Mouse (Mus musculus) CH12.LX (cell line): Measurements from ENCODE around the gene Rhpn2. TPM values are rescaled to one million over a fixed set of nuclear protein-coding genes. Genes with fewer than 3 reads are reported as not detected.

Source experiments
- DNase-seq: peaks from one replicate; pipeline ENCODE4 v3.0.0-alpha.2; 2013; ENCODE audit errors: extremely low read depth
- H3K27ac ChIP-seq: 2 replicates; pipeline ENCODE4 v1.5.1; 2012; ENCODE audit warnings: low read depth, mild to moderate bottlenecking, control low read depth, moderate library complexity; ENCODE audit not compliant: insufficient read depth
- H3K27me3 ChIP-seq: replicated peaks from 2 replicates; pipeline ENCODE3; 2012; ENCODE audit warnings: inconsistent platforms
- H3K36me3 ChIP-seq, 2 experiments: replicated peaks in 1 of 2; 2 replicates each; pipeline versions ENCODE3 to v1.6.1; 2012; ENCODE audit warnings: inconsistent platforms in 1 of 2, low read length in 1 of 2, mild to moderate bottlenecking in 1 of 2, mixed read lengths in 1 of 2, moderate library complexity in 1 of 2; ENCODE audit not compliant: control insufficient read depth in 1 of 2, insufficient read depth in 1 of 2
- H3K4me1 ChIP-seq, 2 experiments: 2 replicates each; pipeline ENCODE4 v1.6.1; 2012; ENCODE audit warnings: inconsistent platforms in 1 of 2, moderate library complexity in 1 of 2; ENCODE audit not compliant: insufficient read depth in 2 of 2, control insufficient read depth in 1 of 2
- H3K4me2 ChIP-seq: 2 replicates; pipeline ENCODE4 v1.6.1; 2012; ENCODE audit warnings: low read depth, mild to moderate bottlenecking, control low read depth; ENCODE audit not compliant: poor library complexity, insufficient read depth, severe bottlenecking
- H3K4me3 ChIP-seq, 3 experiments: fragments of 150-350 bp in 1 of 3; sonication (generic) in 1 of 3; replicated peaks in 1 of 3; 2 replicates each; pipeline versions ENCODE3 to v1.5.1; 2011 to 2012; ENCODE audit warnings: low read depth in 2 of 3, low read length in 2 of 3, mild to moderate bottlenecking in 2 of 3, moderate library complexity in 2 of 3, control low read depth in 1 of 3, improper control_type of control experiment in 1 of 3, inconsistent platforms in 1 of 3, mixed read lengths in 1 of 3; ENCODE audit not compliant: poor library complexity in 1 of 3
- H3K79me2 ChIP-seq: replicated peaks from 2 replicates; pipeline ENCODE4 v1.6.1; 2012; ENCODE audit warnings: mild to moderate bottlenecking, moderate library complexity; ENCODE audit not compliant: control insufficient read depth, poor library complexity, insufficient read depth, severe bottlenecking; ENCODE audit errors: extremely low read depth
- H3K9ac ChIP-seq: 2 replicates; pipeline ENCODE4 v1.6.1; 2012; ENCODE audit warnings: low read depth, mild to moderate bottlenecking, control low read depth, moderate library complexity; ENCODE audit not compliant: insufficient read depth
- H3K9me3 ChIP-seq: replicated peaks from 2 replicates; pipeline ENCODE3; 2012; ENCODE audit warnings: low read length, inconsistent platforms, mixed read lengths
- BHLHE40 ChIP-seq: IDR thresholded peaks from 2 replicates; pipeline ENCODE4 v1.6.1; 2011; ENCODE audit warnings: mild to moderate bottlenecking, low read depth, low read length, improper control_type of control experiment
- CTCF ChIP-seq, 2 experiments: IDR thresholded peaks in 1 of 2; conservative IDR thresholded peaks in 1 of 2; 2 replicates each; pipeline ENCODE4 v1.5.1; 2011 to 2012; ENCODE audit warnings: low read depth in 2 of 2, low read length in 2 of 2, improper control_type of control experiment in 1 of 2, inconsistent platforms in 1 of 2, mild to moderate bottlenecking in 1 of 2, moderate library complexity in 1 of 2
- E2F4 ChIP-seq: IDR thresholded peaks from 2 replicates; pipeline ENCODE4 v1.6.1; 2011; ENCODE audit warnings: low read depth, low read length, improper control_type of control experiment; ENCODE audit not compliant: insufficient replicate concordance
- ELF1 ChIP-seq: IDR thresholded peaks from 2 replicates; pipeline ENCODE4 v1.6.1; 2014; ENCODE audit warnings: low read depth, mild to moderate bottlenecking, inconsistent platforms, low read length, improper control_type of control experiment
- GABPA ChIP-seq: IDR thresholded peaks from 2 replicates; pipeline ENCODE4 v1.6.1; 2012; ENCODE audit warnings: low read depth, low read length, improper control_type of control experiment, inconsistent platforms; ENCODE audit not compliant: insufficient replicate concordance
- JUN ChIP-seq: IDR thresholded peaks from 2 replicates; pipeline ENCODE4 v1.6.1; 2011; ENCODE audit warnings: low read depth, mild to moderate bottlenecking, low read length, improper control_type of control experiment, moderate library complexity; ENCODE audit not compliant: insufficient read depth
- JUND ChIP-seq: conservative IDR thresholded peaks from 2 replicates; pipeline ENCODE4 v1.6.1; 2011; ENCODE audit warnings: low read depth, low read length, improper control_type of control experiment
- MAFK ChIP-seq: IDR thresholded peaks from 2 replicates; pipeline ENCODE4 v1.6.1; 2011; ENCODE audit warnings: low read length, improper control_type of control experiment; ENCODE audit not compliant: insufficient replicate concordance
- MAZ ChIP-seq: IDR thresholded peaks from 2 replicates; pipeline ENCODE4 v1.6.1; 2012; ENCODE audit warnings: low read depth, mild to moderate bottlenecking, inconsistent platforms, low read length, improper control_type of control experiment, moderate library complexity
- MXI1 ChIP-seq: IDR thresholded peaks from 2 replicates; pipeline ENCODE4 v1.6.1; 2011; ENCODE audit warnings: mild to moderate bottlenecking, low read depth, low read length, improper control_type of control experiment
- MYC ChIP-seq: IDR thresholded peaks from 2 replicates; pipeline ENCODE4 v1.6.1; 2011; ENCODE audit warnings: low read depth, mild to moderate bottlenecking, improper control_type of control experiment, low read length
- NRF1 ChIP-seq: IDR thresholded peaks from 2 replicates; pipeline ENCODE4 v1.6.1; 2014; ENCODE audit warnings: low read depth, mild to moderate bottlenecking, inconsistent platforms, low read length, improper control_type of control experiment, moderate library complexity
- PAX5 ChIP-seq: IDR thresholded peaks from 2 replicates; pipeline ENCODE4 v1.6.1; 2012; ENCODE audit warnings: low read length, inconsistent platforms, mixed read lengths
- POLR2A ChIP-seq: IDR thresholded peaks from 2 replicates; pipeline ENCODE4 v1.6.1; 2011; ENCODE audit warnings: low read depth, mild to moderate bottlenecking, improper control_type of control experiment, low read length
- RCOR1 ChIP-seq: conservative IDR thresholded peaks from 2 replicates; pipeline ENCODE4 v1.6.1; 2012; ENCODE audit warnings: low read depth, mild to moderate bottlenecking, inconsistent platforms, low read length, improper control_type of control experiment
- SIN3A ChIP-seq: IDR thresholded peaks from 2 replicates; pipeline ENCODE4 v1.6.1; 2012; ENCODE audit warnings: low read length, improper control_type of control experiment, inconsistent platforms
- SMC3 ChIP-seq: IDR thresholded peaks from 2 replicates; pipeline ENCODE4 v1.6.1; 2011; ENCODE audit warnings: low read depth, low read length, improper control_type of control experiment
- TBP ChIP-seq: conservative IDR thresholded peaks from 2 replicates; pipeline ENCODE4 v1.6.1; 2011; ENCODE audit warnings: low read depth, low read length, improper control_type of control experiment
- TCF12 ChIP-seq: IDR thresholded peaks from 2 replicates; pipeline ENCODE4 v1.6.1; 2014; ENCODE audit warnings: low read depth, mild to moderate bottlenecking, inconsistent platforms, low read length, improper control_type of control experiment
- UBTF ChIP-seq: IDR thresholded peaks from 2 replicates; pipeline ENCODE4 v1.6.1; 2012; ENCODE audit warnings: low read depth, mild to moderate bottlenecking, inconsistent platforms, low read length, improper control_type of control experiment, moderate library complexity
- ZKSCAN1 ChIP-seq: IDR thresholded peaks from 2 replicates; pipeline ENCODE4 v1.6.1; 2012; ENCODE audit warnings: low read depth, inconsistent platforms, low read length, improper control_type of control experiment, borderline replicate concordance
- ZMIZ1 ChIP-seq: IDR thresholded peaks from 2 replicates; pipeline ENCODE4 v1.6.1; 2012; ENCODE audit warnings: low read depth, mild to moderate bottlenecking, inconsistent platforms, low read length, improper control_type of control experiment
- ZNF384 ChIP-seq: IDR thresholded peaks from 2 replicates; pipeline ENCODE4 v1.6.1; 2012; ENCODE audit warnings: low read depth, low read length, improper control_type of control experiment, inconsistent platforms
- dilution Hi-C: fragments of 300-500 bp; cut with MboI; formaldehyde crosslinking; loops from 2 replicates; pipeline ENCODE4 v1.14.3; 2020; ENCODE audit warnings: low sequenced_read_pairs; ENCODE audit not compliant: extremely low pct_unique_long_range_greater_than_20kb, extremely low pct_ligation_motif_present
- in situ Hi-C: fragments of 300-500 bp; cut with MboI; formaldehyde crosslinking; loops from 3 replicates; pipeline ENCODE4 v1.14.3; 2019; ENCODE audit warnings: low sequenced_read_pairs, low pct_ligation_motif_present, low pct_unique_long_range_greater_than_20kb, mixed read lengths
- polyA plus RNA-seq: library from polyadenylated mRNA; unstranded; fragments of >175 nt; gene quantifications from 2 replicates; pipeline ENCODE4 v1.2.1, GENCODE M21; 2012; ENCODE audit warnings: low read depth; ENCODE audit not compliant: insufficient read length
- total RNA-seq, 2 experiments: library from RNA; depleted of rRNA; stranded (reverse); fragments of 300-350 nt in 1 of 2; fragments of >200 nt in 1 of 2; gene quantifications; 2 replicates each; pipeline ENCODE4 v1.2.3; 2012 to 2014

Gene Rhpn2
- total and polyA plus RNA-seq, 3 experiments: 0.13 to 0.63 (median 0.17) TPM

DNA sequence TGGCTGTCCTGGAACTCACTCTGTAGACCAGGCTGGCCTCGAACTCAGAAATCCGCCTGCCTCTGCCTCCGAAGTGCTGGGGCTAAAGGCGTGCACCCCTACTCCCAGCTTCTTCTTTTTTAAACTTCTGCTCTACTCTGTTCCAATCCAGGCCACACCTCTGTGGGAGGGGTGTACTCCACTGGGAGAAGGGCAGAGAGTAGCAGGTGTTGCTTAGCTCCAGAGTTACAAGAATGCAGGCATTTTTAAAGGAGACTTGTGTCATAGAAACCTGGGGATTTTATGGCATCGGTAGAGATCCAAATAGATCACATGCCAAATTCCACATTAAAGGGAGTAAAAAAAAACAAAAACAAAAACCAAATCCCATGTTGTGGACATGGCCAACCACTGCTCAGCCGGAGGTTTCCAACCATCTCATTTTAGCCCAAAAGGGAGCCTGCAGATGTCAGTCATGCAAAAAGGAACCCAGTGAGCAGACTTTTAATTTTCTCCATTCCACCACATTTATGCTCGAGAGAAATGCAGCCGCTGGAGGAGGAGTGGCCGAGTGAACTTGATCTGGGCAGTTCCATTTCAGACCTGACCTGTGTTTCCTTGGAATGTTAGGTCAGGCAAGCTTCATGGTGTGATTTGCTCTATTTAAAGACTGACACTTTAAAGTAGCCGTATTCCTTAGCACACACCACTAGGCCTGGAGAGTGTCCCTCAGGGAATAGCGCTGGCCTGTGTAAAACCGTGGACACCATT is 31.4 kb downstream of the Rhpn2 start:
- no peaks in the 10 kb centered on the region for H3K4me1 ChIP-seq
- no peak overlapping the region for H3K9ac ChIP-seq
- no peak for TF ChIP-seq JUN
- no peak for TF ChIP-seq TBP
- no peak for TF ChIP-seq MAFK
- no peak for TF ChIP-seq BHLHE40
- TF ChIP-seq MAZ: no peak
- TF ChIP-seq GABPA: no peak
- TF ChIP-seq ELF1: no peak
- TF ChIP-seq PAX5: no peak
- no peak for TF ChIP-seq POLR2A
- no peak for TF ChIP-seq SIN3A
- no peak for TF ChIP-seq JUND
- no peak for TF ChIP-seq MYC
- no peak for TF ChIP-seq ZMIZ1
- TF ChIP-seq UBTF: no peak
- dilution Hi-C loops: no loop called here
- no peaks in the 10 kb centered on the region for H3K79me2 ChIP-seq
- no peak overlapping the region for H3K4me2 ChIP-seq
- no peaks in the 10 kb centered on the region for H3K36me3 ChIP-seq
- in situ Hi-C loops: no loop called here
- H3K27ac ChIP-seq: no peak overlapping the region
- no peak for DNase-seq
- no peak overlapping the region for H3K4me3 ChIP-seq
- peaks cover 4% of the 10 kb centered on the region for H3K9me3 ChIP-seq
- H3K27me3 ChIP-seq: peaks cover 4% of the 10 kb centered on the region

DNA sequence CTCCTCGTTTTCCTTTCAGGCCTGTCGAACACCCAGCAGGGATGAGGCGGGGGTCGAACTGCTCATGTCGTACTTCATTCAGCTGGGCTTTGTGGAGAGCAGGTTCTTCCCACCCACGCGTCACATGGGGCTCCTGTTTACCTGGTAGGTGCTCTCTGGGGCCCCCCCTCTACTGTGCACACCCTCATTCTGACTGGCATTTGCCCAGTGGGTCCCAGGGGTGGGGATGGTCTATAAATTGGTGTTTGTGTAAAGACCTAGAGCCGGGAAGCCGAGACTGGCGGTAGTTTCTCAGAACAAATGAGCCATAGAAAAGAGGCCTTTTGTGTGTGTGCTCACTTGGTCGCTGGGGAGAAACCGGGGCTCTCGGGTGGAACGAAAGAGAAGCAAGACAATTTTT is 37.1 kb downstream of the Rhpn2 start:
- Histone ChIP-seq H3K4me2 (no peak overlapping the region), H3K27ac (no peak overlapping the region), H3K4me3 (no peak overlapping the region), H3K9me3 (peaks cover 4% of the 10 kb centered on the region), H3K4me1 (peaks cover 6 to 11% of the 10 kb centered on the region in 2 experiments), H3K36me3 (no peaks in the 10 kb centered on the region), H3K79me2 (no peaks in the 10 kb centered on the region), H3K27me3 (no peaks in the 10 kb centered on the region), H3K9ac (no peak overlapping the region)
- in situ Hi-C loops: no loop called here
- DNase-seq: no peak
- no peak for TF ChIP-seq CTCF (conservative IDR thresholded peaks at IDR 0.05 in 1 of 2, IDR thresholded peaks at IDR 0.05 in 1 of 2; ENCODE audit: low read depth in 2 of 2, low read length in 2 of 2)
- TF ChIP-seq ZMIZ1: no peak
- TF ChIP-seq RCOR1: no peak
- TF ChIP-seq NRF1: no peak
- TF ChIP-seq MYC: no peak
- no peak for TF ChIP-seq MXI1
- TF ChIP-seq SMC3: no peak
- TF ChIP-seq ZNF384: no peak
- no peak for TF ChIP-seq ZKSCAN1
- no peak for TF ChIP-seq TCF12
- TF ChIP-seq TBP: no peak
- no peak for TF ChIP-seq E2F4
- dilution Hi-C loops: no loop called here
